Mouse (Mus musculus) forebrain, embryonic 16.5 days (tissue): ENCODE results near the gene Hnf1b. TPM values are rescaled to one million over a fixed set of nuclear protein-coding genes. Genes with fewer than 3 reads are reported as not detected.

Experiments
- ATAC-seq: fragments of 200-750 bp; cut with Nextera tagmentation; 2 replicates; pipeline ENCODE4 v1.8.0; 2017; ENCODE audit warnings: mild to moderate bottlenecking, moderate library complexity
- H3K27ac ChIP-seq: fragments of 300-500 bp; sonication (generic); 2 replicates; pipeline ENCODE4 v1.5.1; 2014; ENCODE audit warnings: low read length, control low read depth
- H3K27me3 ChIP-seq: fragments of 300-500 bp; sonication (generic); replicated peaks from 2 replicates; pipeline ENCODE4 v1.6.1; 2014; ENCODE audit warnings: low read length; ENCODE audit not compliant: control insufficient read depth, insufficient read depth
- H3K36me3 ChIP-seq: fragments of 300-500 bp; sonication (generic); 2 replicates; pipeline ENCODE4 v1.6.1; 2014; ENCODE audit not compliant: control insufficient read depth, insufficient read depth
- H3K4me1 ChIP-seq: fragments of 300-500 bp; sonication (generic); replicated peaks from 2 replicates; pipeline ENCODE4 v1.6.1; 2014; ENCODE audit warnings: low read length; ENCODE audit not compliant: control insufficient read depth, insufficient read depth
- H3K4me2 ChIP-seq: fragments of 300-500 bp; sonication (generic); 2 replicates; pipeline ENCODE4 v1.6.1; 2014; ENCODE audit warnings: mild to moderate bottlenecking, low read length, control low read depth
- H3K4me3 ChIP-seq: fragments of 300-500 bp; sonication (generic); replicated peaks from 2 replicates; pipeline ENCODE4 v1.5.1; 2014; ENCODE audit warnings: mild to moderate bottlenecking, low read length, control low read depth
- H3K9ac ChIP-seq: fragments of 300-500 bp; sonication (generic); replicated peaks from 2 replicates; pipeline ENCODE4 v1.6.1; 2014; ENCODE audit warnings: low read depth, low read length, control low read depth
- H3K9me3 ChIP-seq: fragments of 300-500 bp; sonication (generic); 2 replicates; pipeline ENCODE4 v1.6.1; 2016; ENCODE audit warnings: low read length; ENCODE audit not compliant: control insufficient read depth
- WGBS: fragments of 180-500 bp; shearing (Covaris S2); extraction: QIAGEN DNeasy Blood & Tissue Kit; methylation state at CpG from one replicate; pipeline ENCODE4 v1.1.7; 2014; 5-methylcytosine and 5-hydroxymethylcytosine counted together
- polyA plus RNA-seq: library from polyadenylated mRNA; unstranded; fragments of >200 nt; fragmentation: Nextera tagmentation; extraction: Ambion mirVana; gene quantifications from 2 replicates; pipeline ENCODE4 v1.2.1, GENCODE M21; 2015

The Hnf1b gene
- polyA plus RNA-seq, 1 experiment from 2014 or later: 0.16 TPM

DNA sequence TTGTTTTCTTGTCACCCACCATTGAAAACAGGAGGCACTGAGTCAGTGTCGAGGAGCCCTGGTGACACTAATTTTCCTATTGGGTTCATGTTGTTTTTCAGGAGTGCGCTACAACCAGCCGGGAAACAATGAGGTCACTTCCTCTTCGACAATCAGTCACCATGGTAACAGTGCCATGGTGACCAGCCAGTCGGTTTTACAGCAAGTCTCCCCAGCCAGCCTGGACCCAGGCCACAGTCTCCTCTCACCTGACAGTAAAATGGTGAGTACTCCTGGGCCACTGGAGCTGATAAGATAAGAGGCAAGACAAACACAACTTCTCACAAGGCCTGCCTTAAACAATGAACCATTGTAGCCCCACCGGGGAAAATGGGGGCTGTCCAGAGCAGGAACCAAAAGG lies 32.7 kb downstream of the Hnf1b start:
- H3K36me3 ChIP-seq: no peaks in the 10 kb centered on the region
- H3K9me3 ChIP-seq: no peaks in the 10 kb centered on the region
- H3K4me1 ChIP-seq: no peaks in the 10 kb centered on the region; the same call in 1 of the 2 replicates
- H3K9ac ChIP-seq: no peak overlapping the region
- no peak overlapping the region for H3K4me3 ChIP-seq
- H3K27me3 ChIP-seq: no peaks in the 10 kb centered on the region
- no peak for ATAC-seq
- H3K4me2 ChIP-seq: no peak overlapping the region
- WGBS: 51% methylated on average over 6 of the region's 6 CpGs
- H3K27ac ChIP-seq: no peak overlapping the region

DNA sequence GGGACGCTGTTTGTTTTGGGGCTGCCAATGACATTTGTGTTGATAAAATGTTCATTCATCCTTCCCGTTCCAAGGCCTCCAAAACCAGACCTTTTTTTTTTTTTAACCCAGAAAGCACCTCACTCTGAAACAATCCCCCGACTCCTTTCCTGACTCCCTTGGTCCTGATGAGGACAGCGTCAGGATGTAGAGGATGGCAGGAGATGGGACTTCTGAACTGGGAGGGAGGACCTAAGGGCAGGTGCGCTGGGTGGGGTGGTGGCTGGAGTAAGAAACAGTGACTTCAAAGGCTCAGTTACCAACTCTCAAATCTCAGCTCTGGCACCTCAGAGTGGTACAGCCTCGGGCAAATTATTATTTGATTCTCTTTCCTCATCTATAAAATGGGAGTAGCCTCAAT lies 33.2 kb downstream of the Hnf1b start:
- H3K4me1 ChIP-seq: no peaks in the 10 kb centered on the region; the same call in 1 of the 2 replicates
- H3K27me3 ChIP-seq: no peaks in the 10 kb centered on the region
- H3K9me3 ChIP-seq: no peaks in the 10 kb centered on the region
- no peak overlapping the region for H3K27ac ChIP-seq
- ATAC-seq: no peak
- no peak overlapping the region for H3K9ac ChIP-seq
- H3K4me2 ChIP-seq: no peak overlapping the region
- 82% methylated on average over 6 of the region's 6 CpGs for WGBS
- no peak overlapping the region for H3K4me3 ChIP-seq
- no peaks in the 10 kb centered on the region for H3K36me3 ChIP-seq

DNA sequence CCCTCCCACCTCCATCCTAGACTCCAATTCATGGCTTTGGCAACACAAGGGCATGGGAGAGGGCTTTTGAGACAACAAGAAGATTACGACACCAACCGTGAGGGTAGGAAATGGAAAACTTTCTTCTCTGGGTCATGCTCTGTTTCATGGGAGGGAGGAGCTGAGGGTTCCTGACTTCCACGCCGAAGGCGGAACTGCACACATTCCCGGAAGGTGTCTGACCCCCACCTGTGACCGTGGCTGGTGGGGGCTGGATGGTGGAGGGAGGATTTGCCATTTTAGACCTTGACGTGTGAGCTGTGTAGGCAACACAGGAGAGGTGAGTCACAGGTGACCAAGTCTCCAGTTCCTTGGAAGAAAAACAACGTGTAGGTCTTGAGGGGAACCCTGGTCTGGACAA lies 33.9 kb downstream of the Hnf1b start:
- WGBS: 92% methylated on average over 9 of the region's 9 CpGs
- ATAC-seq: no peak

DNA sequence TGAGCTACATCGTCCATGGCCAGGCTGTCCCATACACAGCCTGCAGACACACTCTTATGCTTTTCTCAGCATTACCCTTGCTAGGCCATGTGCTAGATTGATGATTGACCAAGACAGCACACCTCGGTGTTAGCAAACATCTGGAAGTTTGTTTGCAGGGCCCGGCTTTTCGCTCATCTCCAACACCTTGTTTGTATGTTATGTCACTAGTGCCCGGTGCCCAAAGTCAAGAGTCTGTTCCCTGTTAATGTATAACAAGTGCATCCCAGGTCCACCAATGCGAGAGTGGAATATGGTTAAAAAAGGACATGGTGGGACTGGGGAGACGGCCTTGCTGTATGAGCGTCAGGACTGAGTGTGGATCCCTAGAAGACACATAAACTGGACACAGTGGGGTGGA lies 35.3 kb downstream of the Hnf1b start:
- no peak for ATAC-seq
- H3K9ac ChIP-seq: no peak overlapping the region
- no peak overlapping the region for H3K27ac ChIP-seq
- no peaks in the 10 kb centered on the region; the same call in 1 of the 2 replicates for H3K4me1 ChIP-seq
- no peak overlapping the region for H3K4me3 ChIP-seq
- no peaks in the 10 kb centered on the region for H3K36me3 ChIP-seq
- no peaks in the 10 kb centered on the region for H3K9me3 ChIP-seq
- no peaks in the 10 kb centered on the region for H3K27me3 ChIP-seq
- no peak overlapping the region for H3K4me2 ChIP-seq
- 91% methylated on average over 8 of the region's 8 CpGs for WGBS

More for the DNA sequence above, 33.9 kb downstream of the Hnf1b start:
- no peak overlapping the region for H3K4me2 ChIP-seq
- H3K9ac ChIP-seq: no peak overlapping the region
- no peaks in the 10 kb centered on the region for H3K27me3 ChIP-seq
- H3K4me3 ChIP-seq: no peak overlapping the region
- no peaks in the 10 kb centered on the region; the same call in 1 of the 2 replicates for H3K4me1 ChIP-seq
- H3K9me3 ChIP-seq: no peaks in the 10 kb centered on the region
- H3K36me3 ChIP-seq: no peaks in the 10 kb centered on the region
- H3K27ac ChIP-seq: no peak overlapping the region

DNA sequence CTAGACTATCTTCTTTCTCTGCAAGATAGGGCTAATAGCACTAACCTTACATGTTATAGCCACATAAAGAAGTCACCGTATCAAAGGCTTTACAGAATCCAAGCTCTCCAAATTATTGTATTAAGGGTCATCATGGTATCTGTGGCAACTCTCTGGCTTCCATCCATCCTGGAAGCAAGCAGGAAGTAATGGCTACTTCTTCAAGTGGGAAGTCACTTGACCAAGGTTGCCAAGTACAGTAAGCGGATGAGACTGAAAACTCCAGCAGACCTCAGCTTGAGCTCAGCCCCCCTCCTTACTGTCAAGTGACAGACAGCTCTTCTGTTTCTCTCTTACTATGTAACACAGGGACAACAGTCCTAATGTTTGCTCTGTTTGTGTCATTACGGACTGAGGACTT lies 36.9 kb downstream of the Hnf1b start:
- Histone ChIP-seq H3K4me1 (no peaks in the 10 kb centered on the region; the same call in 1 of the 2 replicates), H3K36me3 (no peaks in the 10 kb centered on the region), H3K27ac (no peak overlapping the region), H3K4me2 (no peak overlapping the region), H3K9me3 (no peaks in the 10 kb centered on the region), H3K9ac (no peak overlapping the region), H3K4me3 (no peak overlapping the region), H3K27me3 (no peaks in the 10 kb centered on the region)
- 86% methylated on average over 3 of the region's 3 CpGs for WGBS
- ATAC-seq: no peak

DNA sequence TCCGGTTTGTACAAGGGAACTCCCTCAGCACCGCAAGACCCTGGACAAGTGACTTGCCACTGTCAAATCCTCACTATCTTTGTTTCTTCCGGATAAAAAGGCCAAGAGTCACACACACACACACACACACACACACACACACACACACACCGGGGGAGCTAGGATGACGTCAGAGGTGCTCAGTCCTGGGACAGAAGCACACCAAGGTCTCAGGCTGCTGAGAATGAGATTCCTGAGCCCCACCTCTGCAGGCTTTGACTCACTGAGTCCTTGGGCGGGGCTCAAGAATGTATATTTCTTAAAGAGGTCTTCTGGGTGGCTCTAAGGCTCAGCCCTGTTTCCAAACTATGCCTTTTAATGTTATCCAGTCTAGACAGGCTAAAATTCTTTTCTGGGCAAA lies 41.5 kb downstream of the Hnf1b start:
- H3K27ac ChIP-seq: no peak overlapping the region
- no peak for ATAC-seq
- 51% methylated on average over 6 of the region's 6 CpGs for WGBS
- H3K4me1 ChIP-seq: no peaks in the 10 kb centered on the region
- H3K9me3 ChIP-seq: no peaks in the 10 kb centered on the region
- no peak overlapping the region for H3K4me2 ChIP-seq
- no peaks in the 10 kb centered on the region for H3K36me3 ChIP-seq
- H3K4me3 ChIP-seq: no peak overlapping the region
- H3K27me3 ChIP-seq: no peaks in the 10 kb centered on the region
- H3K9ac ChIP-seq: no peak overlapping the region

DNA sequence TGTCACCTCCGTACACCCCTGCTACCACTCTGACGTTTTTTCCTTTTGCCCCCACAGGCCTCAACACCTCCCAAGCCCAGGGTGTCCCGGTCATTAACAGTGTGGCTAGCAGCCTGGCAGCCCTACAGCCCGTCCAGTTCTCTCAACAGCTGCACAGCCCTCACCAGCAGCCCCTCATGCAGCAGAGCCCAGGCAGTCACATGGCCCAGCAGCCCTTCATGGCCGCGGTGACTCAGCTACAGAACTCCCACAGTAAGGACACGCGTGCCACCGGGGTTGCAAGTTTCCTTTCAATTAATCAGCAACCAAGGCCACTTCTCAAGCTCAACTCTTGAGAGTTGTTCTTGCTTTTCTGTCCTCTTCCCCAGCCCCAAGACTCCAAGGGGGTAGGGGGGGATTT lies 43.5 kb downstream of the Hnf1b start:
- Histone ChIP-seq H3K4me2 (no peak overlapping the region), H3K4me3 (no peak overlapping the region), H3K36me3 (no peaks in the 10 kb centered on the region), H3K27me3 (no peaks in the 10 kb centered on the region), H3K9me3 (no peaks in the 10 kb centered on the region), H3K27ac (no peak overlapping the region), H3K4me1 (no peaks in the 10 kb centered on the region), H3K9ac (no peak overlapping the region)
- WGBS: 83% methylated on average over 9 of the region's 9 CpGs
- no peak for ATAC-seq

DNA sequence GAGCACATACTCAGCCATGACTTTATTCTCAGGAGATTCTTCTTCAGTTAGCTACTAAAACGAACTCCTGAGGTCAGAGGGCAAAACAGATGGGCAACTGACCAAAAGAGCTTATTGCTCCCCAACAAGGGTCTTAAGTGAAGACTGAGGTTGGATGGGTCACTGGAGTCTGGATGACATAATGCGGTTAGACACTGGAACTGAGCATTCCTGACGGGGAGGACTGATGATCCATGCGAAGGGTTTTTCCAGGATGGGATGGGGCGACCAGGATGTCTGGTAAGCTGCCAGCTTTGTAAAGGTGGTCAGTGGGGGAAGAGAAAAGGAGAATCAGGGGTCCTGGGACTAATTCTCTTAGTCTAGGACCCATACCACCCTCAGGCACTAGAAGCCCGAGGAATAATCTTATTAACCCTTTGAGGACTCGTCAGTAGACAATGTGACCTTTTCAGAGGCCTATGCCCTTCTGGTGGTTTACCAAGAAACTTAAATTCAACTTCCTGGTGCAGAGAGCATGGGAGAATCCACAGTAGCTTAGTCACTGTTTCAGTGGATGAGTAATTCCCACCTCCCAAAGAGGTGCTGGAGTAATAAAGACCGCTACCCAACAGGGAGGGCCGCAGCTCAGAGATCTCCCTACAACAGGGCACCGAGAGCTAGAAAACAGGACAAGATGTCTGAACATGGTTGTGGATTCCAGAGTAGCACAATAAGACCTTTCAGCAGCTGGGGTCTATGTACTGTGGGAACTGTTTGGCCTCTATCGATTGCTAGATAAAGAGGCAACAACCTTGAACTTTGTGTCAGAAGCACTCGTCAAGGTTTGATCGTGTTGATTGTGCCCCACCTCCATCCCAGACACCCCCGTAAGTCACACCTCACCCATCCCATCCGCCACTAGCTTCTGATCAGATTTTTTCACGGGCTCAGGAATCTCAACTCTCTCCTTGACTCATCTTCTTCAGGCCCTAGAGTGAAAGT lies 46.9 kb downstream of the Hnf1b start:
- WGBS: 78% methylated on average over 16 of the region's 16 CpGs
- Histone ChIP-seq H3K36me3 (no peaks in the 10 kb centered on the region), H3K4me2 (no peak overlapping the region), H3K27me3 (no peaks in the 10 kb centered on the region), H3K9ac (no peak overlapping the region), H3K9me3 (no peaks in the 10 kb centered on the region), H3K4me1 (no peaks in the 10 kb centered on the region), H3K27ac (no peak overlapping the region), H3K4me3 (no peak overlapping the region)
- ATAC-seq: no peak

DNA sequence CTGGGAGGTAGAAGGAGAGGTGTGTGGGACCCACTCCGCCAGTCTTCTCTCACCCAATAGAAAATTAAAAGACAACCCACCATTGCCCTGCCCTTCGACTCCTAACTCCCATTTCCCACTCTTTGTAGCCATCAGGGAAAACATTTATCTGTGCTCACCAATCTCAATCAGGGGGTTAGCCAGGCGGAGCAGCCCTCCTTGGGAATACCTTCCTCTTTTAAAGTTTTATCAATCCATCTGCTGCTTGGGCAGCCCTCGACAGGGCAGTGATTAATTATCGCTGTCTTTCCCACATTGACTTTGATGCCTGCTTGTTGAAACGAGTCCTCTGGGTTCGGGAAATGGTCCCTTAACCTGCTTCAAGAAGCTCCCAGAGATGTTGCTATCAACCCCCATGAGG lies 47.7 kb downstream of the Hnf1b start:
- Histone ChIP-seq H3K4me3 (no peak overlapping the region), H3K9ac (no peak overlapping the region), H3K9me3 (no peaks in the 10 kb centered on the region), H3K36me3 (no peaks in the 10 kb centered on the region), H3K4me2 (no peak overlapping the region), H3K4me1 (no peaks in the 10 kb centered on the region), H3K27me3 (no peaks in the 10 kb centered on the region), H3K27ac (no peak overlapping the region)
- ATAC-seq: no peak
- 90% methylated on average over 7 of the region's 7 CpGs for WGBS
